Mouse (Mus musculus): Measurements from ENCODE around the gene Tut1. TPM values are rescaled to one million over a fixed set of nuclear protein-coding genes. Genes with fewer than 3 reads are reported as not detected.
A peak's percentile ranks its signal among the peaks of the same experiment; 100 is the strongest.
"Not testable (repeated sequence)": the region's sequence is repeated elsewhere in the genome, so short reads cannot be mapped to it uniquely, and the experiment has no call there.

Gene Tut1
- total RNA-seq, 2 experiments from 2014 or later = 17.4 to 19.3 TPM

- peak; percentile 74 for DNase-seq
These were observed 11.2 kb upstream of the Tut1 start for GRCm38 (mm10) chr19:8942276-8942964.

- DNase-seq = no peak
These were observed 10.6 kb upstream of the Tut1 start for GRCm38 (mm10) chr19:8943047-8943446.

- no peak for DNase-seq
These were observed 9.6 kb upstream of the Tut1 start for GRCm38 (mm10) chr19:8944062-8944461.

- peak; percentile 92 for DNase-seq
These were observed 8.9 kb upstream of the Tut1 start for GRCm38 (mm10) chr19:8944750-8945149.

- DNase-seq = no peak
These were observed 8.4 kb upstream of the Tut1 start for GRCm38 (mm10) chr19:8945251-8945650.

GRCm38 (mm10) chr19:8946929-8947328 lies 6.7 kb upstream of the Tut1 start:
- no peak for DNase-seq

- DNase-seq = no peak
These were observed 3.5 kb upstream of the Tut1 start for GRCm38 (mm10) chr19:8950190-8950589.

- no peak for DNase-seq
These were observed 1.4 kb upstream of the Tut1 start for GRCm38 (mm10) chr19:8952241-8952640.

- no peak for DNase-seq
These were observed 524 bp downstream of the Tut1 start for GRCm38 (mm10) chr19:8954171-8954570.

- DNase-seq = no peak
These were observed 8.6 kb downstream of the Tut1 start for GRCm38 (mm10) chr19:8962256-8962655.

GRCm38 (mm10) chr19:8965075-8965474 lies 11.4 kb downstream of the Tut1 start:
- no peak for DNase-seq

- no peak for DNase-seq
These were observed 12.1 kb downstream of the Tut1 start for GRCm38 (mm10) chr19:8965771-8966170.

- no peak for DNase-seq
These were observed 12.5 kb downstream of the Tut1 start for GRCm38 (mm10) chr19:8966198-8966589.

- peak; percentile 98 for DNase-seq
These were observed 13.1 kb downstream of the Tut1 start, which contains the start of gene Eef1g for GRCm38 (mm10) chr19:8966590-8967372. Gene Eef1g, plus strand, starts transcription at chr19:8967041.

- no peak for DNase-seq
These were observed 13.7 kb downstream of the Tut1 start for GRCm38 (mm10) chr19:8967373-8967743.

- no peak for DNase-seq
These were observed 14.2 kb downstream of the Tut1 start for GRCm38 (mm10) chr19:8967893-8968292.

- not testable (repeated sequence) for DNase-seq
These were observed 18.8 kb downstream of the Tut1 start for GRCm38 (mm10) chr19:8972491-8972890.

- DNase-seq = no peak
These were observed 21.0 kb downstream of the Tut1 start for GRCm38 (mm10) chr19:8974638-8975037.

- no peak for DNase-seq
These were observed 21.8 kb downstream of the Tut1 start for GRCm38 (mm10) chr19:8975491-8975890.

- DNase-seq = peak; percentile 60
These were observed 22.9 kb downstream of the Tut1 start for GRCm38 (mm10) chr19:8976535-8976934.

- peak; percentile 38 for DNase-seq
These were observed 27.1 kb downstream of the Tut1 start for GRCm38 (mm10) chr19:8980771-8981170.

- DNase-seq = peak; percentile 48
These were observed 28.0 kb downstream of the Tut1 start for GRCm38 (mm10) chr19:8981450-8982168.

Measured in adrenal gland, postnatal 10 days (tissue).